Mouse (Mus musculus): Measurements from ENCODE around the gene Ring1. TPM values are rescaled to one million over a fixed set of nuclear protein-coding genes. Genes with fewer than 3 reads are reported as not detected.
A peak's percentile ranks its signal among the peaks of the same experiment; 100 is the strongest.

Gene Ring1
- polyA plus RNA-seq (2016; fragmentation: Nextera tagmentation; extraction: Ambion mirVana), result 10.6 and 10.7 TPM in 2 replicates

DNA sequence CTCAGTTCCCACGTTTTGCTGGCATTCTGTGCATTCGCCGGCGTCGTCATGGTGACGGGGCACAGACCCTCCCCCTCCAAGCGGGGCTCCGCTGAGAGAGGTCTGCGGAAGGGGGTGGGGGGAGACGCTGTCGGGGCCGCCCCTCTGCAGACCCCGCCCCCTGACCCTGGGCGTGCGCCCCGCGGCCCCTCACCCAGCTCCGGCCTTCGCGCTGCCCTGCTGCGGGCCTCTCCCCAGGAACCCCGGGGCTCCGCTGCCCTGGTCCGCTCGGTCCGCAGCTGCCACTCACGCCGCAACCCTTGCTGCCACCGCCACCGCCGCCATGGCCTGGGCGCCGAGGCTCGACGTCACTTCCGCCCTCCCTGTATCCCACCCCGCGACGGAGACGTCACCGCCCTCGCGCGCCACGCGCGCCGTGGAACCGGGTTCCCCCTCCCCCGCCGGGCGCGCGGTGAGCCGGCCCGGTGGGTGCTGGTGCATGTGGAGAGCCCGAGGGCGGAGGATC lies at the start of gene Ring1:
Gene Ring1 (minus strand): TSS at position 364 of the 505 bp plus-strand sequence.
- Histone ChIP-seq H3K4me1 (peaks cover 54% of the 10 kb centered on the region), H3K4me2 (peak within 1 kb of the TSS; percentile 99), H3K27me3 (replicated peaks) (no peaks in the 10 kb centered on the region), H3K9me3 (replicated peaks) (peaks cover 9% of the 10 kb centered on the region), H3K9ac (peak within 1 kb of the TSS; percentile 86), H3K4me3 (peak within 1 kb of the TSS; percentile 83), H3K27ac (peak within 1 kb of the TSS; percentile 87), H3K36me3 (peaks cover 51% of the 10 kb centered on the region)
- peak; percentile 49 for ATAC-seq
- WGBS (ENCODE audit: insufficient replicate concordance), result under 1% methylated on average over 53 of the region's 58 CpGs

DNA sequence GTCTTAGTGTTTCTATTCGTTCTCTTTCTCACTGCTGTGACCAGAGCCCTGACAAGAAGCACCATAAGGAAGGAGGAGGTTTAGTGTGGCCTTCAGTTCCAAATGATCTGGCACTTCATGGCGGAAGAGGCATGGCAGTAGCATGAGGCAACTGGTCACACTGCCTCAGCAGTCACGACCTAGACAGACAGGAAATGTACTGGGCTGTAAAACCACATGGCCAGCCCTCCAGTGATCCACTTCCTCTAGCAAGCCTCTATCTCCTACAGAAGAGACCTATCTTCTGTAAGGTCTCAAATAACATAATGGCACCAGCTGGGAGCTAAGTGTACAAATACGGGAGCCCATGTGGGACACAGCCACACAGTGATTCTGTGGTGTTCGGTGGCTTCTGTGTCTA lies 47.6 kb upstream of the Ring1 start:
- no peaks in the 10 kb centered on the region for H3K36me3 ChIP-seq
- ATAC-seq, result no peak
- H3K4me1 ChIP-seq, result no peaks in the 10 kb centered on the region
- H3K27ac ChIP-seq, result no peak overlapping the region
- H3K4me2 ChIP-seq, result no peak overlapping the region
- no peak overlapping the region for H3K4me3 ChIP-seq
- no peak overlapping the region for H3K9ac ChIP-seq
- no peaks in the 10 kb centered on the region for H3K9me3 ChIP-seq (replicated peaks)
- WGBS (ENCODE audit: insufficient replicate concordance), result 51% methylated on average over 5 of the region's 5 CpGs
- peaks cover 29% of the 10 kb centered on the region for H3K27me3 ChIP-seq (replicated peaks)

DNA sequence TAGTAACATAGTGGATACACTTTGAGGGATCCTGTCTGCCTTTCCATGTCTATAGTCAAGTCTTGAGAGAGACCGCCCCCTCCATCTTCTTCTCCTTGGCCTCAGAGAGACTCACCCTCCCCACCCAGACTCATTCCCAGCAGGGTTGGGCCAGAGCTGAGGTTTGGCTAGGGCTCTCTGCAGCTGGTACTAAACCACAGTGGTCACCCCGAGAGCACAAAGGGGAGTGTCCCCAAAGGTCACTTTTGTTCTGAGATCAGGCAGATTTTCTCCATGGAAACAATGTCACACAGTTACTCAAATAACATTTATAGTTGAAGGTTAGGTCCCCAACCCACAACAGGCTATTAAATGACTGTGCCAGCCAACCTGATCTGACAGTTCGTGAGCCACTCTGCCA lies 44.4 kb upstream of the Ring1 start:
- H3K9ac ChIP-seq, result no peak overlapping the region

DNA sequence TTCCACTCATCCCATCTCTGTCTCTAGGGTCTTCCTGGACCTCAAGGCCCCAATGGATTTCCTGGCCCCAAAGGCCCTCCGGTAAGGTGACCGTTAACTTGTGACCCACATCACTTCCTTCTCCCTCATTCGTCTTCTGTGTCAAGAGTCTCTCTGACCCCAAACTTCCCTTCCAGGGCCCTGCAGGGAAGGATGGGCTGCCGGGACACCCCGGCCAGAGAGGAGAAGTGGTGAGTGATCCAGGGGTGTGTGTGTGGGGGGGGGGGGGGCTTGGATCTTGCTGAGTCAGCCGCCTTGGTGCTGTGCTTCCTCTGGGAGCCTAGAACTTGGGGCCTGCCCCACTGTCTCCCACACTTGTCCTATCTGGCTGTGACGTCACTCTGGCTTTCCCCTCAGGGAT lies 32.7 kb upstream of the Ring1 start:
- no peaks in the 10 kb centered on the region for H3K4me1 ChIP-seq
- no peak overlapping the region for H3K4me3 ChIP-seq
- 0 out of 2 replicates have a peak, but pooled peaks cover 3% of the 10 kb centered on the region for H3K27me3 ChIP-seq (replicated peaks)
- H3K4me2 ChIP-seq, result no peak overlapping the region
- H3K36me3 ChIP-seq, result no peaks in the 10 kb centered on the region
- no peak overlapping the region for H3K9ac ChIP-seq
- 31% methylated on average over 7 of the region's 7 CpGs for WGBS (ENCODE audit: insufficient replicate concordance)
- H3K9me3 ChIP-seq (replicated peaks), result no peaks in the 10 kb centered on the region
- ATAC-seq, result no peak
- no peak overlapping the region for H3K27ac ChIP-seq

More for the DNA sequence above, 44.4 kb upstream of the Ring1 start:
- Histone ChIP-seq H3K4me2 (no peak overlapping the region), H3K4me1 (no peaks in the 10 kb centered on the region), H3K9me3 (replicated peaks) (no peaks in the 10 kb centered on the region), H3K27me3 (replicated peaks) (peaks cover 5% of the 10 kb centered on the region), H3K36me3 (no peaks in the 10 kb centered on the region), H3K4me3 (no peak overlapping the region), H3K27ac (no peak overlapping the region)
- no peak for ATAC-seq
- WGBS (ENCODE audit: insufficient replicate concordance), result 47% methylated on average over 3 of the region's 3 CpGs

DNA sequence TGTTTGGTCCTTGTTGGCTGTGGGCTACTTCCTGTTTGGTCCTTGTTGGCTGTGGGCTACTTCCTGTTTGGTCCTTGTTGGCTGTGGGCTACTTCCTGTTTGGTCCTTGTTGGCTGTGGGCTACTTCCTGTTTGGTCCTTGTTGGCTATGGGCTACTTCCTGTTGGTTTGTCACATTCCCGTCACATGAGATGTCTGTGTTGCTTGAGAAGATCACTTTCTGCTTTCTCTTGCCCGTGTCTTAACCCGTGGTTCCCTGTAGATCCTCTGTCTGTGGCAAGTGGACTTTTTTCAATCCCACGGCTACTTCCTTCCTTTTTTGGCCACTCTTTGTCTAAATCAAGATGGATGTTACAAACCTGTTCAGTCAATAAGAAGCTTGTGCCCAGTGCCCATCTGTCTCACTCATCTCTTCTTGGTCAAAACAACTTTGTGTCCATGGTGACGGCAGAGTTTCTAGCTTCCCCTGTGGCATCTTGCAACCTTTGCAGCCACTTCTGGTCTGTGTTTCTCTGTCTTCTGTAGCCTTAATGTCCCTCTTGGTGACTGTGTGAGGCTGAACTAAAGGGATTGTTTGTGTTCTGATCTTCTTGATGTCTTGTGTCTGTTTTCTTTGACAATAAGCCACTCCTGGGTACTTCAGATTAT lies 23.0 kb upstream of the Ring1 start:
- WGBS (ENCODE audit: insufficient replicate concordance), result 47% methylated on average over 5 of the region's 5 CpGs
- no peaks in the 10 kb centered on the region for H3K4me1 ChIP-seq
- no peak overlapping the region for H3K9ac ChIP-seq
- no peak for ATAC-seq
- H3K27me3 ChIP-seq (replicated peaks), result peaks cover 4% of the 10 kb centered on the region
- 0 out of 2 replicates have a peak overlapping the region, but pooled peaks have one; percentile 5 for H3K27ac ChIP-seq
- H3K36me3 ChIP-seq, result no peaks in the 10 kb centered on the region
- H3K4me2 ChIP-seq, result no peak overlapping the region
- H3K9me3 ChIP-seq (replicated peaks), result 0 out of 2 replicates have a peak, but pooled peaks cover 7% of the 10 kb centered on the region
- H3K4me3 ChIP-seq, result no peak overlapping the region

DNA sequence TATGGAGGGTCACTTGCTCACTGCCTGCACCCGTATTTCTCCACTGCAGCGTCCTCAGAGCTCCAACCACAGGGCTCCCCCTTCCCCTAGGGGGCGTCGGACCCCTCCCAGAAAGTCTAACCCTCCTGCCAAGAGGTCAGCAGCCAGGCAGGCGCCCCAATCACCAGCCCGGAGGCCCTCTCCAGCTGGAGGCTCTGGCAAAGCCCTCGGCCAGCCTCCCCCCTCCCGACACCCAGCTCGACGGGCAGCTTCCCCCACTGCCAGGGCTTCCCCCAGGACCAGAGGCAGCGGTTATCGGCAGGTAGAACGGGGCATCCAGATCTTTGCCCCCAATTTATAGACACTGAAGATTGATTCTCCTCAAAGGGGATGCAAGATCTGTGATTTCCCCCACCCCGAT lies 21.5 kb upstream of the Ring1 start:
- WGBS (ENCODE audit: insufficient replicate concordance), result 68% methylated on average over 14 of the region's 14 CpGs
- Histone ChIP-seq H3K9me3 (replicated peaks) (0 out of 2 replicates have a peak, but pooled peaks cover 7% of the 10 kb centered on the region), H3K4me1 (no peaks in the 10 kb centered on the region), H3K9ac (no peak overlapping the region), H3K36me3 (no peaks in the 10 kb centered on the region), H3K4me3 (no peak overlapping the region), H3K27me3 (replicated peaks) (peaks cover 20% of the 10 kb centered on the region), H3K4me2 (no peak overlapping the region), H3K27ac (no peak overlapping the region)
- ATAC-seq, result no peak

DNA sequence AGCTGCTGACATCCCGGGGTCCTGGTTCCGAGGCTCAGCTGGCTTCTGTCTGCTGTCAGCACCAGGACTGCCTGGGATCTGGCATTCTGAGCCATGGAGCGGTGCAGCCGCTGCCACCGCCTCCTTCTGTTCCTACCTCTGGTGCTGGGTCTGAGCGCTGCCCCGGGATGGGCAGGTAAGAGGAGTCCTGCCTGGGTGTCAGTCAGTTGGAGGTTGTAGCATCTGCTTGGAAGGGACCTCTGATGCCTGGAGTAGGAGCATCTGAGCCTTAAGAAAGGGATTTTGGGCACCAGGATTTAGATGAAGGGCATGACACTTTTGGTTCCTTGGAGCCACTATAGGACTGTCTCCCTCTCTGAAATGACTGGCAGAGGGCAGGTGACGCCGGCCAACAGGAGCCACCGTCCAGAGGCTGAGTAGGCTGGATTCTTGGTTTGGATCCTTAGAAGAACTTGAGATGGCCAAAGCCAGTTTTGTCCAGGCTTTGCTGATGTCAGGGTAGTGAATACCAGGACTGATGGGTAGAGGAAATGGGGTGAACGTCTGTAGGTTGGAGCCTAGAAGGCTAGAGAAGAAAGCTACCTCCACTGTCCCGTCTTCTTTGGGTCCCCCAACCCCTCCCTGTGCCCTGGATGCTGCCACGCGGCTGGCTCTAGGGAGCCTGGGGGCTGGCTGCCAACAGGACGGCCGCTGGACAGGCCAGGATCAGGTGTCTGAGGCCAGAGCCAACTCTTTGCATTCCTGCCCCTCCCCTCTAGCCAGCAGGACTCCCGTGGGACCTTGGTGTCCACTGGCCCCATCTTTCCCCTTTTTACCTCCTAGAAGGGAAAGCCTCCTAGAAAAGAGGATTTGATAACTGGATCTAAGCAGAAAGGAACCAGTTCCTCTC lies 15.3 kb upstream of the Ring1 start:
- peaks cover 54% of the 10 kb centered on the region for H3K27me3 ChIP-seq (replicated peaks)
- ATAC-seq, result no peak
- WGBS (ENCODE audit: insufficient replicate concordance), result 32% methylated on average over 17 of the region's 17 CpGs
- no peak overlapping the region for H3K9ac ChIP-seq
- peaks cover 26% of the 10 kb centered on the region for H3K4me1 ChIP-seq
- no peaks in the 10 kb centered on the region for H3K9me3 ChIP-seq (replicated peaks)
- peaks cover 35% of the 10 kb centered on the region for H3K36me3 ChIP-seq
- H3K4me3 ChIP-seq, result no peak overlapping the region
- no peak overlapping the region for H3K27ac ChIP-seq
- peak overlapping the region; percentile 51; the same call in 1 of the 2 replicates for H3K4me2 ChIP-seq

DNA sequence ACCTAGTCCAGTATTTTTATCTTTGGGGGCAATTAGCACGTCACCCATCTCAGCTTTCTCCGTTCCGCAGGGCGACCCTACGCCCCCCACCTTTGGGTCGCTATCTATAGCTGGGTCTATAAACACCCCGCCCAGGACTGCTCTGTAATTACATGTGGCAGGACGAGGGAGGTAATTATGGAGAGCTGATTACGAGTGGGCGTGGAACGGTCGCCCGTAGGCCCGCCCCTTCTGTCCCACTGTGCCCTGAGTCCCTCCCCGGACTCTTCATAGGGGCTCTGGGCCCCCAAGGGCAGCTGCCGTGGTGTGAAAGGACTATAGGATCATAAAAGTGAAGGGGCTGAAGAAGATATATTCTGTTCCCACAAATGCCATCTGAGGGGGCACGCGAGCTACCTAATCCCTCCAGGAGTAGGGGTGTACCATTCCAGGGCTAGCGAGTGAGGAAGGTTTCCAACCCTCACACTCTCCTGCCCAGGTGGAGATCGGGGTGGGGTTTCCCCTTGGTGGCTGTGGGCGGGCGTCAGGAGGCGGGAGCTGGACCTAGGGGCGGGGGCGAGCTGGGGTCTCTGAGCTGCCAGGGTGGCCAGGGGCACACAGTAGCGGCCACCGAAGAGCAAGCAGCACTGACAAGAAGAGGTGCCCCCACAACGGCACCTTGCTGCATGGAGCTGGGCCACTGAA lies 14.5 kb upstream of the Ring1 start, which contains the start of gene Col11a2:
Gene Col11a2 (plus strand): TSS at position 560 of the 684 bp plus-strand sequence.
- Histone ChIP-seq H3K4me1 (peaks cover 27% of the 10 kb centered on the region), H3K9ac (no peak within 1 kb of the TSS), H3K4me3 (peak within 1 kb of the TSS; percentile 14), H3K4me2 (peak within 1 kb of the TSS; percentile 51), H3K9me3 (replicated peaks) (no peaks in the 10 kb centered on the region), H3K36me3 (peaks cover 43% of the 10 kb centered on the region), H3K27me3 (replicated peaks) (peaks cover 54% of the 10 kb centered on the region), H3K27ac (no peak within 1 kb of the TSS)
- 15% methylated on average over 28 of the region's 28 CpGs for WGBS (ENCODE audit: insufficient replicate concordance)
- ATAC-seq, result peak; percentile 28; the same call in 1 of the 2 replicates

DNA sequence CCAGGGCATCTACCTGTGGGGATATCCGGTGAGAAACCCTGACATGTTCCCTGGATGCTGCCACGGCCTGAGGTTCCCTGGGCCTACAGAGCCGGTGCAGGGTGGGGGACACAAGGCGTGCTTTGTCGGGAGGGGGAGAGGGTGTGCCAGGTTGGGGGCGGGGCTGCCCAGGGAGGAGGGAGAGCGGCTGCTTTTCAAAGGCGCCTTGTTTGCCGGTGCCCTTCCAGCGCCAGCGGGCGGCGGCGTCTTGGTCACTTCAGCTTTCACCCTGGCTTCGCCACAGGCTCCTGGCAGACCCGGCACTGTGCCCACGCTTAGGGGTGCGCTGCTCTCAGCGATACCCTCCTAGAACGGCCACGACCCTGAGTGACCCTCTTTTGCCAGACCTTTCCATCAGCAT lies 14.0 kb upstream of the Ring1 start:
- 25% methylated on average over 21 of the region's 21 CpGs for WGBS (ENCODE audit: insufficient replicate concordance)
- Histone ChIP-seq H3K4me3 (peak overlapping the region; percentile 14), H3K27ac (no peak overlapping the region), H3K36me3 (peaks cover 49% of the 10 kb centered on the region), H3K4me2 (peak overlapping the region; percentile 51), H3K27me3 (replicated peaks) (peaks cover 54% of the 10 kb centered on the region), H3K9ac (no peak overlapping the region), H3K9me3 (replicated peaks) (no peaks in the 10 kb centered on the region), H3K4me1 (peaks cover 33% of the 10 kb centered on the region)
- ATAC-seq, result no peak

DNA sequence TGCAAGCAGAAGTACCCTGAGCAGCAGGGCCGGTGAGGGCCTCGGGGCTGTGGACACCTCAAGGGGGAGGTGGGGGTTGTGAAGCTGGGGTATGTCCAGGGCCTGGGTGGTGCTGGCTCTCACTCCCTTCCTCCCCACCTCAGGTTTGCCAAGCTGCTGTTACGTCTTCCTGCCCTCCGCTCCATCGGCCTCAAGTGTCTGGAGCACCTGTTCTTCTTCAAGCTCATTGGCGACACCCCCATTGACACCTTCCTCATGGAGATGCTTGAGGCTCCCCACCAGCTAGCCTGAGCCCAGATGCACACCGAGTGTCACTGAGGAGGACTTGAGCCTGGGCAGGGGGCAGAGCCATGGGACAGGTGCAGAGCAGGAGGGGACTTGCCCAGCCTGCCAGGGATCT lies 12.8 kb upstream of the Ring1 start:
- peaks cover 47% of the 10 kb centered on the region for H3K27me3 ChIP-seq (replicated peaks)
- 82% methylated on average over 7 of the region's 7 CpGs for WGBS (ENCODE audit: insufficient replicate concordance)

DNA sequence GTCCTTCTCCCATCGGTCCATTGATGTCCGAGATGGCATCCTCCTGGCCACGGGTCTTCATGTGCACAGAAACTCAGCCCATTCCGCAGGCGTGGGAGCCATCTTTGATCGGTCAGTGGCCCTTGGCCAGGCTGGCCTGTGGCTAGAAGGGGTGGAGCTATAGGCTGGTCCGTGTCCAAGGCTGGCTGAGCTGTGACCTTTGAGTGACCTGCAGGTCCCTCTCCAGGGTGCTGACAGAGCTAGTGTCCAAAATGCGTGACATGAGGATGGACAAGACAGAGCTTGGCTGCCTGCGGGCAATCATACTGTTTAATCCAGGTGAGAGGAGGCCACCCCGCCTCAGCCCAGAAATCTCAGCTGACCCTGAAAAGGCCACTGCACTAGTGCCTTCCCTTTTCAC lies 12.2 kb upstream of the Ring1 start:
- 82% methylated on average over 10 of the region's 10 CpGs for WGBS (ENCODE audit: insufficient replicate concordance)
- Histone ChIP-seq H3K4me3 (no peak overlapping the region), H3K4me1 (peaks cover 45% of the 10 kb centered on the region), H3K9ac (no peak overlapping the region), H3K36me3 (peaks cover 52% of the 10 kb centered on the region), H3K4me2 (no peak overlapping the region), H3K27me3 (replicated peaks) (peaks cover 41% of the 10 kb centered on the region), H3K27ac (no peak overlapping the region), H3K9me3 (replicated peaks) (no peaks in the 10 kb centered on the region)
- ATAC-seq, result no peak

More for the DNA sequence above, 12.8 kb upstream of the Ring1 start:
- Histone ChIP-seq H3K9me3 (replicated peaks) (no peaks in the 10 kb centered on the region), H3K4me1 (peaks cover 45% of the 10 kb centered on the region), H3K4me3 (no peak overlapping the region), H3K4me2 (no peak overlapping the region), H3K27ac (no peak overlapping the region), H3K9ac (no peak overlapping the region), H3K36me3 (peaks cover 52% of the 10 kb centered on the region)
- ATAC-seq, result no peak
